Mouse (Mus musculus) heart, postnatal 0 days (tissue): Measurements from ENCODE around the gene Gabbr1.

Source experiments
- CTCF ChIP-seq: IDR thresholded peaks from 2 replicates; pipeline ENCODE4 v1.5.1; 2016; ENCODE audit warnings: antibody characterized with exemption, control low read depth, low read depth
- EP300 ChIP-seq: IDR thresholded peaks from 2 replicates; pipeline ENCODE4 v1.6.1; 2016; ENCODE audit warnings: antibody characterized with exemption, low read depth

GRCm38 (mm10) chr17:37008161-37008560 lies 37.6 kb upstream of the Gabbr1 start:
- TF ChIP-seq CTCF (no peak), EP300 (no peak)
